Mouse (Mus musculus): ENCODE measurements around the gene Rassf4. TPM values are rescaled to one million over a fixed set of nuclear protein-coding genes. Genes with fewer than 3 reads are reported as not detected.
A peak's percentile ranks its signal among the peaks of the same experiment; 100 is the strongest.

The Rassf4 gene
- polyA plus RNA-seq, 1 experiment from 2014 or later: 10.6 TPM

DNA sequence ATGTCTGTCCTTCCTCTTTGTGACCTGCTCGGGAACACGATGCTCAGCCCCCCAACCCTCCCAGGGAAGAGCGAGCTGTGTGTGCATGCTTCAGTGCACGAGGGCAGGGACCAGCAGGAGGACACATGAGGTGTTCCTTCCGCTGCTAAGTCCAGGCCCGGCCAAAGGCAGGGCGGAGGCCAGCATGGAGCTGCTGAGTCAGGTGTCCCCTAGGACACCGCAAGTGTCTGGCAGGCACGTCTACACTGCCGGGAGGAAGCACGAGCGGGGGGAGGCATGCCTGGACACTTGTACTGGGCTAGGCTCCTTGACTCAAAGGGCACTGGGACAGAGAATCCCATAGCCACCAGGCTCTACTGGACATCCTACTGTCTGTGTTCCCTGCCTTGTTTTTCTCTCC, 26.0 kb downstream of the Rassf4 start:
- no peak overlapping the region for H3K4me3 ChIP-seq
- H3K27me3 ChIP-seq (replicated peaks): no peaks in the 10 kb centered on the region
- H3K9me3 ChIP-seq: no peaks in the 10 kb centered on the region
- H3K4me2 ChIP-seq: no peak overlapping the region
- no peaks in the 10 kb centered on the region for H3K36me3 ChIP-seq (replicated peaks)
- no peaks in the 10 kb centered on the region for H3K4me1 ChIP-seq
- no peak overlapping the region for H3K9ac ChIP-seq
- no peak for ATAC-seq (replicated peaks)
- no peak overlapping the region for H3K27ac ChIP-seq
- WGBS: 73% methylated on average over 12 of the region's 12 CpGs

DNA sequence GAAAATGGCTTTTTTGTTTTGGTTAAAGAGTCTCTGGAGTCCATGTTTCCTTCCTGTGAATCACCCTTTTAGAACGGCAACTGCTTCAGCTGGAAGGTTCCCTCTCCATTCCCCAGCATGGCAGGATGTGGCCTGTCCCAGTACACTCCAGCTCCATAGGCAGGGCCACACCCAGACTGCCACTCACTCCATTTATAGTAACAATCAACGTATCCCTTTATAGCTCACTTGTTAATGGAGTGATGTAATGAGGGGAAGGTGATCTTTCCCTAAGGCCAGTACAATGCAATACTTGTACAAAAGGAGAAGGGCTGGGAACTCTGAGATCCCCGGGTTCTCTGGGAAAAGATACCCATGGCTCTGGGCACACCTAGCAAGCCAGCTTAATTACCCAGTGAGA, 29.4 kb downstream of the Rassf4 start:
- Histone ChIP-seq H3K27ac (no peak overlapping the region), H3K36me3 (replicated peaks) (no peaks in the 10 kb centered on the region), H3K4me2 (no peak overlapping the region), H3K4me1 (no peaks in the 10 kb centered on the region), H3K4me3 (no peak overlapping the region), H3K27me3 (replicated peaks) (no peaks in the 10 kb centered on the region), H3K9me3 (no peaks in the 10 kb centered on the region), H3K9ac (no peak overlapping the region)
- 83% methylated on average over 3 of the region's 3 CpGs for WGBS
- no peak for ATAC-seq (replicated peaks)

DNA sequence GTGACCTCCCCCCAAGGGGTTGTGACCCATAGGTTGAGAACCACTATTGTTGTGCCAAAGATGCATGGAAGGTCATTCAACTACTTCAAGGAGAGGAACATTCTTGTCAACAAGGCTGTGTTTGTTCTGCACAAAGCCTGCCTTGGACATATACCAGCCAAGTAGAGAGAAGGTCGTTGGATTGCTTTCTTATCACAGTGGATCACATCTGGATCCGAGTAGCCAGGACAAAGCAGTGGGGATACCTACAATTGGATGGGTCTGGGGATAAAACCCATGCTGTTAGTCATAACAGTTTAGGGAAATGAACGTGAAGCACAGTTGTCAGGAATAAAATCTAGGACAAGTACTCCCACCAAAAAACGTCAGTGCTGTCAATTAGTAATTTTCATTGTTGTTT, 29.9 kb downstream of the Rassf4 start:
- Histone ChIP-seq H3K4me1 (no peaks in the 10 kb centered on the region), H3K9ac (no peak overlapping the region), H3K36me3 (replicated peaks) (no peaks in the 10 kb centered on the region), H3K4me3 (no peak overlapping the region), H3K9me3 (no peaks in the 10 kb centered on the region), H3K27me3 (replicated peaks) (no peaks in the 10 kb centered on the region), H3K27ac (no peak overlapping the region), H3K4me2 (no peak overlapping the region)
- 71% methylated on average over 4 of the region's 4 CpGs for WGBS
- no peak for ATAC-seq (replicated peaks)

DNA sequence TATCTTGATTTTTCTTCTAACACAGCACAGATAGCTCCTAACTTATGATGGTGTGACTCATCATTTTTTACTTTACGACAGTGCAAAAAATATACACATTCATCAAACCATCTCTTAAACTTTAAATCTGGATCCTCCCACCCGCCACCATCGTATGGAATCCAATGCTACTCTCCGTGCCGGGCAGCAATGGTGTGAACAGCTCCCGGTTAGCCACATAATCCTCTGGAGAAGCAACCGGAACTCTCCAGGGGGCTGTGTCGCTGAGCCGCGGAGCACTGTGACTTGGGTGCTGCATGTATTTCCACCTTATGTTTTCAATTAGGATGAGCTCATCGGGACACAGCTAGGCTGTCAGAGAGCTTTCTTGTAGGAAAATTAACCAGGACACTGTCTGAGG, 30.8 kb downstream of the Rassf4 start:
- no peak overlapping the region for H3K4me3 ChIP-seq
- no peak overlapping the region for H3K4me2 ChIP-seq
- no peaks in the 10 kb centered on the region for H3K9me3 ChIP-seq
- no peak overlapping the region for H3K9ac ChIP-seq
- no peak for ATAC-seq (replicated peaks)
- H3K36me3 ChIP-seq (replicated peaks): no peaks in the 10 kb centered on the region
- H3K4me1 ChIP-seq: no peaks in the 10 kb centered on the region
- no peaks in the 10 kb centered on the region for H3K27me3 ChIP-seq (replicated peaks)
- H3K27ac ChIP-seq: no peak overlapping the region
- WGBS: 86% methylated on average over 11 of the region's 11 CpGs

DNA sequence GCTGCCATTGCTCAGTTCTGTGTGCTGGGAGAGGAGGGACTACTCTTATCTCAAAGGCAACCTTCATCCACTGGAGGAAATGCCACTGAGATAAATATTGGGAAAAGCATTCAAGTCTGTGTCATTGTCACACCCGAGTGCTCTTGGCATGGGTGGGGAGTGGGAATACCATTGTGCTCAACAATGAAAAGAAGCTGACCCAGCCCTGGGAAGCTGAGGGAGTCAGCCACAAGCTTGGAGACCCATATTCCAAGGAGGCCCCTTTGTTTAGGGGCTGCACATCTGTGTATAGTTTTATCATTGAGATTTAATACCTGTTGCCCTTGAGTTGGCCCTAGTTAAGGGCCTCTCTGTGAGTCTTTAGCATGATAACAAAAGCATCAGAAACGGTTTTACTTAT, 34.1 kb downstream of the Rassf4 start:
- WGBS: 73% methylated on average over 2 of the region's 2 CpGs
- no peaks in the 10 kb centered on the region for H3K27me3 ChIP-seq (replicated peaks)
- no peak overlapping the region for H3K27ac ChIP-seq
- ATAC-seq (replicated peaks): no peak
- no peak overlapping the region for H3K4me3 ChIP-seq
- no peaks in the 10 kb centered on the region for H3K36me3 ChIP-seq (replicated peaks)
- H3K9me3 ChIP-seq: no peaks in the 10 kb centered on the region
- no peak overlapping the region for H3K4me2 ChIP-seq
- no peak overlapping the region for H3K9ac ChIP-seq
- H3K4me1 ChIP-seq: no peaks in the 10 kb centered on the region

DNA sequence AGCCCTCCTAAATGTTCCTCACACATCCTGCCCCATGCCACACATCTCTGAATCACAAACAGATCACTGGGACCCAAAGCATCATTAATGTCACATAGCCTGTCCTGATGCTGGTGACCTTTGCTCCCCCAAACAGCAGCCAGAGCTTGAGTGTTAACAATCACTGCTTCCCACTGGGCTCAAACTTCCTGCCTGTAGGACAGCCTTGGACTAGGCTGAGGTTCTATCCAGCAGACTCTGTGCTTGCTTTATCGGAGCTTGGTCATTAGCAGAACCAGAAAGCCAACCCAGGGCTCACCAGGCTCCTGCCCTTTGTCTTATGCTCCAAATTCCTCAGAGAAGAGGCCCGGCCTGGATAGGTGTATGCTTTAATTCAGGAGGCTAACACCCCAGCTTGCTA, 34.9 kb downstream of the Rassf4 start:
- Histone ChIP-seq H3K36me3 (replicated peaks) (no peaks in the 10 kb centered on the region), H3K27me3 (replicated peaks) (no peaks in the 10 kb centered on the region), H3K4me1 (no peaks in the 10 kb centered on the region), H3K4me3 (no peak overlapping the region), H3K9ac (no peak overlapping the region), H3K27ac (no peak overlapping the region), H3K4me2 (no peak overlapping the region), H3K9me3 (no peaks in the 10 kb centered on the region)
- WGBS: 89% methylated on average over 2 of the region's 2 CpGs
- no peak for ATAC-seq (replicated peaks)

DNA sequence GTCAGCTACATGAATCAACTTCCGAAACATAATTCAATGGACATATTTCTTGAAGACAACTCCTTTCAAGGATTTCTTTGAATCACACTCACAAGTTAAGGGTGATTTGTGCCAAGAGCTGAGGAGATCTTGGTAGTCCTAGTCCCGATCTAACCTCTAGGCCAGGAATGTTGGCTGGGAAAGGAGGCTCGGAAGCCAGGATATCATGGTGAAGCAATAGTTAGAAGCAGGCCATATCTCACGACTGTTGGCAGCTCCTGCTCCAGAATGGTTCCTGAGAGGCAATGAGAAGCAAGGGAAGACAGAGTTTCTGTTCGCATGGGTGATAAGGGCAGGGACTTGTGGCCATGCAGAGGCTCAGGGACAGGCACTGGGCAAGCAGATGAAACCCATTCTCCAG, 36.3 kb downstream of the Rassf4 start:
- Histone ChIP-seq H3K4me3 (no peak overlapping the region), H3K27ac (no peak overlapping the region), H3K4me1 (no peaks in the 10 kb centered on the region), H3K36me3 (replicated peaks) (no peaks in the 10 kb centered on the region), H3K9me3 (no peaks in the 10 kb centered on the region), H3K9ac (no peak overlapping the region), H3K27me3 (replicated peaks) (no peaks in the 10 kb centered on the region), H3K4me2 (no peak overlapping the region)
- WGBS: 87% methylated on average over 5 of the region's 5 CpGs
- ATAC-seq (replicated peaks): no peak

DNA sequence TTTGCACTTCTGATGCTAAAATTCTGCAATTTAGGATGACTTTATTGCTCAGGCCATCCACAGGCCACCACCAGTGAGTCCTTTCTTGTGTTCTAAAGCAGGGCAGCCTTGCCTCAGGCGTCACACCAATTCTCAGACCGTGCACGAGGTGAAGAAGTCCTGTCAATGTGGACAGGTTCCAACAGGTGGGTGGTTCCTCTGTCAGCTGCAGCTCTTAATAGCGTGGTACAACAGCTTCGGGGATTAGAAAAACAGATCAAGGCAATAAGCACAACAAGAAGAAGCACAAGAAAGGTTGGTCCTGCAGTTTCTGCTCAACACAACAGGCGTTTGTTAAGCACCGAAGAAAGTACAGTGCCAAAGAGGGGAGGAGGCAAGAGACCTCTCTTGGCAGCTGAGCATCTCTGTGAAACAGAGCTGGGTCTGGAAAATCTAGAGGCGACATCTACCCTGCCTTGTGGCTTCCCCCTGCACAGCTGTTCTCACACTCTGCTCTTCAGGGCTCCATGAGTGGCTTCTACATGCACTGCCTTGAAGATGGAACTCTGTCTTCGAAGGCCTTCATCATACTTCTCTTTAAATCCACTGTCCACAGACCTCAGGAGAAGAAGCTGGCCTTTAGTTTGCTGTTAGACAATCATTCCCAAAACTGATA, 37.0 kb downstream of the Rassf4 start:
- no peak for ATAC-seq (replicated peaks)
- Histone ChIP-seq H3K9ac (no peak overlapping the region), H3K36me3 (replicated peaks) (no peaks in the 10 kb centered on the region), H3K9me3 (no peaks in the 10 kb centered on the region), H3K4me1 (no peaks in the 10 kb centered on the region), H3K4me2 (no peak overlapping the region), H3K27ac (no peak overlapping the region), H3K4me3 (no peak overlapping the region), H3K27me3 (replicated peaks) (no peaks in the 10 kb centered on the region)
- WGBS: 86% methylated on average over 9 of the region's 9 CpGs

DNA sequence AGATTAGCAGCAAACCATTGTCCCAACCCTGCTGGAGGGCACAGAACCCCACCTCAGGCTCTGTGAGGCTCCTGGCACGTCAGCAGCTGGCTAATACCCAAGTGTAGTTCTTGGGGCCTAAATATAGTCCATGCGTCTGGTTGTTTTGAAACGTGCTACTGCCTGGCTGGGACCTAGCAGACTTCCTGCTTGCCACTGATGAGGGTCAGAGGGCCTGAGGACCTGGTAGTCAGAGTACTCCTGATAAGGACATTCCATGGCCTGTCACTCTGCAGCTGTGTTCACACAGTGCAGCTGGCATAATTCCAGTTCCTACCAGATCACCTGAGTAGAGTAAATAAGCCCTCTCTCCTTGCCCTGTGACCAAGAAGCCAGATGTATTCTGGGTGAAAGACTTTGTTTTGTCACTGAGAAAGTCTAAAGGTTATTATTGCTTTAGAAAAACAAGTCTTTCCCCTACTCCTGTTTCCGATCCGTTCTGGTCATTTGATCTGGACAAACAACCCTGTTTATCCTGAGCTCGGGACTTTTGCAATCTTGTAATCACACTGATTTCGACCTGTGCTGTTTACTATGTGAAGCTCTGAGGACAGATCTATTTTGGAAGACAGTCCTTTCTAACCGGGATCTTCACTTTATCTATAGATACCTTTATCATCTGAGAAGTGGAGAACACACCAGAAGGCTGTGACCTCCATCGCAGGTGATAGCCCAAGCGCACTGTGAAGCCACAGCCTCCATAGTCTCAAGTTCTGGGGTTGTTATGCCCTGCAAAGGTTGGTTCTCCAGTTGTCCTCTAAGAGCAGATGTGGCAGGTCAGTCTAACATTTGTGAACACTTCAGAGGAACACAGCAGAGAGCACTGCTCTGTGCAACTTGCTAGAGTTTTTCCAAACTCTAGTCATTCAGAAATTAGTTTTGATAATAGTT, 38.2 kb downstream of the Rassf4 start:
- Histone ChIP-seq H3K36me3 (replicated peaks) (no peaks in the 10 kb centered on the region), H3K9me3 (no peaks in the 10 kb centered on the region), H3K4me2 (no peak overlapping the region), H3K27me3 (replicated peaks) (no peaks in the 10 kb centered on the region), H3K4me3 (no peak overlapping the region), H3K4me1 (no peaks in the 10 kb centered on the region), H3K9ac (no peak overlapping the region), H3K27ac (no peak overlapping the region)
- WGBS: 77% methylated on average over 10 of the region's 10 CpGs
- no peak for ATAC-seq (replicated peaks)

DNA sequence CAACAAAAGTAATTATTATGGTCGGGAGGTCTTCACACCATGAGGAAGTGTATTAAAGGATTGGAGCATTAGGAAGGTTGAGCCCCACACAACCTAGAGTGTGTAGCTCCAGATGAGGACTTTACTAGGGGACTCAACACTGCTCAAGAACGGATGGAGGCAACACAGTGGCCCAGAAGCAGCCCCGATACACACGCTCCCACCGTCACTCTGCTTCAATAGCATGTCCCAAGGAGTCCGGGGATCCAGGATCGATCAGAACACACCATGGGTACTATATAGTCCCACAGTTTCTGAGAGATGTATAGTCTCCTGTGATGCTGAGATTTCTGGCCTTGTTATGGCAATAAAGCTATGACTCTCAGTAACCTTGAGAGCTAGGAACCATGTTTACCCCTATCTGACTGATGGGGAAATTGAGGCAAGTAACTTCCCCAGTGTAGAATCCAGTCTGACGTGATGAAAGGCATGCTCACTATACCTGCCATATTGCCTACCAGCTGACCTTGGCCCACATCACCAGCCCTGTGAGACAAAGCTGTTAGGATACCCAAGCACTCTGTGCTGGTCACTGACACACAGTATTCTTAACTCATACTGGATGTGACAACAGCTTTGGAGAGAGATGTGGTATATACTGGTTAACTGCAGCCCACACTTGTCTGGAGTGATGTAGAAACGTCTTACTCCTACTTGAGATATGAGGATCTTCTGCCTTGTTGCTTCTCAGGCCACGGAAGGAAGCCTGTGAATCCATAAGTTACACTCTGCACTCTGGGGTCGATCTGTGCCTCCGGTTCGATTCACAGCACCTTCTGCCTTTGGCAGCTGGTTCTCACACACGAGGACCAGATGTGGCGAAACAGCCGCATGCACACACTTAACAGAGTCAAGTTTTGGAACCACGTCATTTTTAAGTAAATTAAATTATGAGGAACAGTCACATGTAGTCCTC, 39.7 kb downstream of the Rassf4 start:
- Histone ChIP-seq H3K9me3 (no peaks in the 10 kb centered on the region), H3K27me3 (replicated peaks) (no peaks in the 10 kb centered on the region), H3K27ac (no peak overlapping the region), H3K4me3 (no peak overlapping the region), H3K36me3 (replicated peaks) (no peaks in the 10 kb centered on the region), H3K9ac (no peak overlapping the region), H3K4me2 (no peak overlapping the region), H3K4me1 (peaks cover 7% of the 10 kb centered on the region; the same call in 1 of the 2 replicates)
- WGBS: 93% methylated on average over 17 of the region's 17 CpGs
- no peak for ATAC-seq (replicated peaks)

DNA sequence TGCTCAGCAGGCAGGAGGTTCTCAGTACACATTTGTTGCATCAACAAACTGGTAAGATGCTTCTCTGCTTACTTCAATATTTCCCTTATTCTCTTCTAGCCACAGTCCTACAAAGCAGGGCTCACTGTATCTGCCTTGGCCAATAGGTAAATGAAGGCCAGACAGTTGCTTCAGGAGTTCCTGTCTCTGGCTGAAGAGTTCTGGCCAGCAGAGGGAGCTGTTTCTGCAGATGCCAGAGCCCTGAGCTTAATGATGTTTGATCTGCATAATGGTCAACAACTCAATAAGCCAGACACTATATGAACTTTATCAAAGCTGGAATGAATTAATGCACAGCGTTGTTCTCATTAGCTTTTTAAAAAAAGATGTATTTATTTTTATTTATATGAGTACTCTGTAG, 41.6 kb downstream of the Rassf4 start:
- Histone ChIP-seq H3K9ac (no peak overlapping the region), H3K4me1 (peaks cover 15% of the 10 kb centered on the region), H3K27ac (no peak overlapping the region), H3K4me3 (no peak overlapping the region), H3K4me2 (no peak overlapping the region), H3K9me3 (no peaks in the 10 kb centered on the region), H3K36me3 (replicated peaks) (no peaks in the 10 kb centered on the region), H3K27me3 (replicated peaks) (no peaks in the 10 kb centered on the region)
- WGBS: 43% methylated on average over 1 of the region's 1 CpGs
- ATAC-seq (replicated peaks): no peak

DNA sequence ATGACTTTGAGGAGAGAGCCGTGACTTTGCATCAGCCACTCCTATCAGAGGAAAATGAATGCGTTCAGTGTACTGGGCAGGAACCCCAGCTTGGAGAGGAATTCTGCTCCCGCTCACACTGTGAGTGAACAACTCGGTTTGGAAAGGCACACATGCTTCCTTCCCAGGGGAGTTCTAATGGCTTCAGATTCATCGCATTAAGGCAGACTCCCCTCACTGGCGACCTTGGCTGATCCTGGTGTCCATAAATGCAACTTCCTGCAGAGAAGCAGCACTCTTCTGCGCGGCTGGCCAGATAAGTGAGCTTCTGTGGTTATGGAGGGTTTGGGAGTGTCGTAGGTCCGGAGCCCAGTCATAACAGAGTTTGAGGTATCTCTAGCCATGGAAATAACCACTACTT, 44.0 kb downstream of the Rassf4 start:
- Histone ChIP-seq H3K27ac (peak overlapping the region; percentile 97; the same call in 1 of the 2 replicates), H3K4me3 (no peak overlapping the region), H3K9ac (no peak overlapping the region), H3K4me1 (peaks cover 20% of the 10 kb centered on the region), H3K36me3 (replicated peaks) (peaks cover 5% of the 10 kb centered on the region; the same call in 1 of the 2 replicates), H3K9me3 (no peaks in the 10 kb centered on the region), H3K27me3 (replicated peaks) (no peaks in the 10 kb centered on the region), H3K4me2 (no peak overlapping the region)
- 90% methylated on average over 10 of the region's 10 CpGs for WGBS
- ATAC-seq (replicated peaks): no peak
